Mouse (Mus musculus): ENCODE measurements around the gene Traf3ip2.

GRCm38 (mm10) chr10:39615531-39616229 is 2.9 kb downstream of the Traf3ip2 start:
- TF ChIP-seq POLR2A (IDR thresholded peaks at IDR 0.05; ENCODE audit: borderline replicate concordance, extremely low read depth, insufficient read depth, insufficient read length, poor library complexity, severe bottlenecking) (no peak), CTCF (IDR thresholded peaks at IDR 0.05; ENCODE audit: borderline replicate concordance, extremely low read depth, insufficient read depth, insufficient read length) (no peak)

Data from brain, embryonic 14.5 days (tissue).